Mouse (Mus musculus): ENCODE data around the gene Gabrd.

The Gabrd gene

DNA sequence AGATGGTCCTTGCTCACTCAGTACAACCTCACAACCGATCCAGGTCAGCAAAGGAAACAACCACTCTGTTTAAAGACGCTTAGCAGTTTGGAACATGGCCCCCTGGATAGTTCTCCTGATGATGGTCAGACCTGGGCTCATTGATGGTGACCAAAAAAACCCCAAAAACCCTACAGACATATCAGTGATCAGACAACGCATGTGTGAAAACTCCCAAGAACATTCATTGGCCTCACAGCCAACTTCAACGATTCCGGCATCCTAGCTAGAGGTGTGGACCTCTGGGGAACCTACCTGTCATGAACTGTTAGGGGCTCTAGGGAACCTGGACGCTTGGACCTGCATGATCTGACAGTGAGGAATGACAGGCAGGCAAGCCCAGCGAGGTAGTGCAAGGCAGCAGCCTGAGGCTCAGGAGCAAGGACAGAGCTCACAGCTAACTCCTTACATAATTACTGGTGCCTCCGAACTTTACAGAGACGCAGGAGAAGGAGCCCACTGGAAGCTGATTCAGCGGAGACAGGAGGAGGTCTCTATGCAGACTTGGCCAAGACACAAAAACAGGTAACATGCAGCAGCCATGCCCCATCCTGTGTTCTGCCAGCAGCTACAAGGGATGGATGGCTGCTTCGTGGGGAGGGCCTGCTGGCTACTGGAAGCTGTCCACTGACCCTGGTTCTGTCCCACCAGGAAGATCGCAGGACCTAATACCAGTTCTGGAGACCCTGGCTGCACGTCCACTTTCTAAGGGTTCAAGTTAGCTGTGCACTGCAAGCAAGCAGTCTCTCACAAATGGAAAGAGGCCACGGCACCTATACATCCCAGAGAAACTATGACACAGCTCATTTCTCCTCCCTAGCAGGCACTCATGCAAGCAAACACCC, 54.3 kb downstream of the Gabrd start:
- DNase-seq (ENCODE audit: low spot score in 2 of 2): no peak

DNA sequence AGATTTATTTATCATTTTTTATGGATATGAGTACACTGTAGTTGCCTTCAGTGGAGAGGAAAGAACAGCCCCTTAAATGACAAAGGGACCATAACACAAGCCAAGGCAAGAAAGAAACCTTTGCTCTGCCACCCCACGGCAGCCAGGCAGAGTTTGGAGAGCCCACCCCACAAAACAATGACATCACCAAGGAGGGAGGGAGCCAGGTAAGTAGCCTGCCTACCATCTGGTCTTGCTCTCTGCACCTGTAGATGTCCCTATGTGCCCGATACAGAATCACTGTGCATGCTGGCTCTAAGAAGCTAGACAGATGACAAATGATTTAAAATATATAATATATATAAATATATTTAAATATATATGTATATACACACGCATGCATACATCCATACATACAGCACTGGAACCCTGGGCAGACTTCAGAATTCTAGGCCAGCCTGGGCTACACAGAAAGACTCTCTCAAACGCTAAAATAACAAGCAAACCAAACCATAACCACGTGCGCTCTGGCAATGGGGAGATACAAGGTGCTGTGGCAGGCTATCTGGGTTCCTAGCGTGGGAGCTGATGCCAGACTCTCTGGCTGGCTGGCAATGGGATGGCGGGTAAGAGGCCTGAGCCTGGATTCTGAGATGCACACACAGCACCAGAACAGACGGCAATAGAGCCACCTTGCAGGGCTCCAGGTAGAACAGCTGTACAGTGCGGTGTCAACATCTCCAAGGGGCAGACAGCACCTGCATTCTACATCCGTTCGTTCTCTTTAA, 61.4 kb downstream of the Gabrd start:
- DNase-seq (ENCODE audit: low spot score in 2 of 2): no peak

Measured in frontal cortex, postnatal 14 days (tissue).